Mouse (Mus musculus): ENCODE measurements around the gene Gm17617. TPM values are rescaled to one million over a fixed set of nuclear protein-coding genes. Genes with fewer than 3 reads are reported as not detected.

Gm17617 gene
- polyA plus RNA-seq, 2 experiments, result not detected

GRCm38 (mm10) chr13:55177903-55178496 is 44.7 kb upstream of the Gm17617 start:
- DNase-seq (ENCODE audit: low read depth in 3 of 3, low spot score in 3 of 3), result no peak

GRCm38 (mm10) chr13:55176265-55176664 is 42.9 kb upstream of the Gm17617 start:
- no peaks in the 10 kb centered on the region for H3K36me3 ChIP-seq (replicated peaks; ENCODE audit: control insufficient read depth, insufficient read depth, low read depth)
- DNase-seq (ENCODE audit: low read depth in 3 of 3, low spot score in 3 of 3) (no peak), ATAC-seq (ENCODE audit: insufficient read depth) (no peak)
- H3K9ac ChIP-seq (replicated peaks), result no peak overlapping the region
- TF ChIP-seq EP300 (IDR thresholded peaks at IDR 0.05; ENCODE audit: low read depth) (no peak), CTCF (IDR thresholded peaks at IDR 0.05; ENCODE audit: low read depth) (no peak)
- 50% methylated on average over 6 of the region's 6 CpGs for WGBS (ENCODE audit: insufficient replicate concordance)
- H3K4me1 ChIP-seq (replicated peaks; ENCODE audit: control insufficient read depth in 2 of 2, insufficient read depth in 2 of 2, low read length in 1 of 2), result peaks cover 0 to 2% of the 10 kb centered on the region in 2 experiments; a peak in 1 of 4 replicates
- no peak overlapping the region for H3K4me2 ChIP-seq (ENCODE audit: low read depth)
- no peaks in the 10 kb centered on the region for H3K9me3 ChIP-seq (ENCODE audit: control insufficient read depth, low read length)
- H3K4me3 ChIP-seq (ENCODE audit: insufficient read depth in 1 of 2, low read depth in 2 of 2, low read length in 2 of 2), result no peak overlapping the region
- H3K27me3 ChIP-seq (ENCODE audit: control insufficient read depth, insufficient read depth, low read length), result no peaks in the 10 kb centered on the region
- no peak overlapping the region for H3K27ac ChIP-seq

More at GRCm38 (mm10) chr13:55177903-55178496, 44.7 kb upstream of the Gm17617 start:
- Histone ChIP-seq H3K4me3 (ENCODE audit: insufficient read depth in 1 of 2, low read depth in 2 of 2, low read length in 2 of 2) (no peak overlapping the region), H3K4me1 (replicated peaks; ENCODE audit: control insufficient read depth in 2 of 2, insufficient read depth in 2 of 2, low read length in 1 of 2) (peaks cover 2 to 15% of the 10 kb centered on the region in 2 experiments; a peak in 3 of 4 replicates), H3K9ac (replicated peaks) (no peak overlapping the region), H3K27ac (no peak overlapping the region), H3K36me3 (replicated peaks; ENCODE audit: control insufficient read depth, insufficient read depth, low read depth) (no peaks in the 10 kb centered on the region), H3K9me3 (ENCODE audit: control insufficient read depth, low read length) (no peaks in the 10 kb centered on the region), H3K4me2 (ENCODE audit: low read depth) (no peak overlapping the region), H3K27me3 (ENCODE audit: control insufficient read depth, insufficient read depth, low read length) (no peaks in the 10 kb centered on the region)
- 63% methylated on average over 4 of the region's 4 CpGs for WGBS (ENCODE audit: insufficient replicate concordance)
- ATAC-seq (ENCODE audit: insufficient read depth), result no peak
- TF ChIP-seq EP300 (IDR thresholded peaks at IDR 0.05; ENCODE audit: low read depth) (no peak), CTCF (IDR thresholded peaks at IDR 0.05; ENCODE audit: low read depth) (peak; percentile 51)

DNA sequence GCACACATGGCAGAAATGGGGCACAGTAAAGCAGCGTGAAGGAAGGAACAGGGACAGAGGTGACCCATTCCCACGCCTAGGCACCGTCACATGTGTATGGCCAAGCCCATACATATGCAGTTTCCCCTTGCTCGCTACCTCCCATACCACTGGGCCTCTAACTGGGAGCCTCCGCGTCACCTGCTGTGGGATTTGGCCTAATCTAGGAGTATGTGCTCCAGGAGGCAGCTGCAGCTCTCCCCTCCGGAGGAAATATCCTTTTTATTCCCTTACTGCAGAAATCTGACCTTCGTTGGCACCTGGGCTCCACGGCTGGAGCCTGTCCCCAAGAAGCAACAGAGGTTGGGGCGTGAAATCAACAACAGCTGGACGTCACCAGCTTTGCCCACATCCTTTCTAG is 41.0 kb upstream of the Gm17617 start:
- TF ChIP-seq CTCF (IDR thresholded peaks at IDR 0.05; ENCODE audit: low read depth) (no peak), EP300 (IDR thresholded peaks at IDR 0.05; ENCODE audit: low read depth) (no peak)
- DNase-seq (ENCODE audit: low read depth in 3 of 3, low spot score in 3 of 3) (no peak), ATAC-seq (ENCODE audit: insufficient read depth) (no peak)

DNA sequence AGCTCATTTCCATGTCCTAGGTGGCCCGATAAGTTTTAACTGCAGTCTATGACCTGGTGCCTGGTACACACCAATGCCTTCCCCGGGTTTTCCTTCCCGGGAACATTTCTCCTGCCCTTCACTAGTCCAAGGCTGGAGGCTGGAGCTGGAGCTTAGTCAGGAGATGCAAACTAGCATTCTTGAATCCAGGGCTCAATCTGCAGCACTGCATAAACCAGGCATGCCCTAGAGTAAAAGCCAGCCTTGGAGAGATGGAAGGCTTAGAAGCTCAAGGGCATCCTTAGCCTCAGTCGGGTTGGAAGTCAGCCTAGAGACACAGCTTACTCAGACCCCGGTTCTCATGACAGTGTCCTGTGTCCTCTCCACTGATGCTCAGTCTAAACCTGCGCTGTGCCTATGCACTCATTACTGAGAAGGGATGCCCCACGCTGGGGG is 39.0 kb upstream of the Gm17617 start:
- H3K4me2 ChIP-seq (ENCODE audit: low read depth), result peak overlapping the region; percentile 29
- no peaks in the 10 kb centered on the region for H3K4me1 ChIP-seq (replicated peaks; ENCODE audit: control insufficient read depth in 2 of 2, insufficient read depth in 2 of 2, low read length in 1 of 2)
- no peak for DNase-seq (ENCODE audit: low read depth in 3 of 3, low spot score in 3 of 3)
- 38% methylated on average over 7 of the region's 7 CpGs for WGBS (ENCODE audit: insufficient replicate concordance)
- no peak for ATAC-seq (ENCODE audit: insufficient read depth)
- H3K27me3 ChIP-seq (ENCODE audit: control insufficient read depth, insufficient read depth, low read length), result no peaks in the 10 kb centered on the region
- no peak overlapping the region for H3K27ac ChIP-seq
- H3K4me3 ChIP-seq (ENCODE audit: insufficient read depth in 1 of 2, low read depth in 2 of 2, low read length in 2 of 2), result no peak overlapping the region
- H3K9me3 ChIP-seq (ENCODE audit: control insufficient read depth, low read length), result no peaks in the 10 kb centered on the region
- TF ChIP-seq CTCF (IDR thresholded peaks at IDR 0.05; ENCODE audit: low read depth) (no peak), EP300 (IDR thresholded peaks at IDR 0.05; ENCODE audit: low read depth) (no peak)
- H3K9ac ChIP-seq (replicated peaks), result no peak overlapping the region
- no peaks in the 10 kb centered on the region for H3K36me3 ChIP-seq (replicated peaks; ENCODE audit: control insufficient read depth, insufficient read depth, low read depth)

More for the DNA sequence above, 41.0 kb upstream of the Gm17617 start:
- Histone ChIP-seq H3K4me2 (ENCODE audit: low read depth) (no peak overlapping the region), H3K4me1 (replicated peaks; ENCODE audit: control insufficient read depth in 2 of 2, insufficient read depth in 2 of 2, low read length in 1 of 2) (no peaks in the 10 kb centered on the region), H3K9ac (replicated peaks) (no peak overlapping the region), H3K9me3 (ENCODE audit: control insufficient read depth, low read length) (no peaks in the 10 kb centered on the region), H3K4me3 (ENCODE audit: insufficient read depth in 1 of 2, low read depth in 2 of 2, low read length in 2 of 2) (no peak overlapping the region), H3K27me3 (ENCODE audit: control insufficient read depth, insufficient read depth, low read length) (no peaks in the 10 kb centered on the region), H3K27ac (no peak overlapping the region), H3K36me3 (replicated peaks; ENCODE audit: control insufficient read depth, insufficient read depth, low read depth) (no peaks in the 10 kb centered on the region)
- 67% methylated on average over 11 of the region's 11 CpGs for WGBS (ENCODE audit: insufficient replicate concordance)

DNA sequence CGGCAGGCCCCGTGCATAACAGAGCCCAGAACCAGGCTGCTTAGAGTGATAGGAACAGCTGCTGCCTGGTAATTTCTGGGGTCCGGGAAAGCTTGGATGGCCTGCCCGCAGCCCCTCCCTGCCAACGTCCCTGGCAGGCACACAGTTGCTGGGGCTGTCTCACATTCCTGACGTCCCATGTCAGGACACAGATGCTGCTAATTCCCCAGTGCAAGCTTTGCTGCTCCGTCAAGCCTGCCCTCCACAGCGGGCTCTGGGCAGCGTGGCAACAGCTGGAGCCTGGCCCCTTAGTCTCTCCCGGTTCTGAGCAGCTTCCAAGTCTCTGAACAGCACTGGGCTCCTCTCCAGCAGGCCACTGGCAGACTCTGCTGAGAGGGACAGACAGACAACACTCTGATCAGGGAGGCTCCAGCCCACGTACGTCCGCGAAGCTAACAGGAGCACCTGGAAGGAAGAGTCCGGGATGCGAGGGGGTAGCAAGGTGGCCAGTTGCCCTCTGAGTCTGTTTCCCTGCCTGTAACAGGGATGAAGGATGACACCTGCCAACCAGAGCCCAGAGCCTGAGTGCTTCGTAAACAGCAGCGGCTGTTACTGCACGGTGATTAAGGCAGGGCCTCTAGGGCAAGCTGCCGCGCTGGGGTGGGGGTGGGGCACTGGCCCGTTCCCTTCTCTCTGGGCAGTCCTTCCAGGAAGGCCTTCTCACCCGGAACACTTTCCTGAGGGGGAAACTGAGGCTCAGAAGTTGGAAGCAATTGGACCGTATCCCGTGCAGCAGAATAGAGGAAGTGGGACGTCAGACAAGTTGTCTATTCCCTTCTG is 38.4 kb upstream of the Gm17617 start:
- ATAC-seq (ENCODE audit: insufficient read depth), result no peak
- Histone ChIP-seq H3K27ac (no peak overlapping the region), H3K9me3 (ENCODE audit: control insufficient read depth, low read length) (no peaks in the 10 kb centered on the region), H3K4me3 (ENCODE audit: insufficient read depth in 1 of 2, low read depth in 2 of 2, low read length in 2 of 2) (no peak overlapping the region), H3K27me3 (ENCODE audit: control insufficient read depth, insufficient read depth, low read length) (no peaks in the 10 kb centered on the region), H3K36me3 (replicated peaks; ENCODE audit: control insufficient read depth, insufficient read depth, low read depth) (no peaks in the 10 kb centered on the region), H3K4me2 (ENCODE audit: low read depth) (peak overlapping the region; percentile 29), H3K4me1 (replicated peaks; ENCODE audit: control insufficient read depth in 2 of 2, insufficient read depth in 2 of 2, low read length in 1 of 2) (no peaks in the 10 kb centered on the region), H3K9ac (replicated peaks) (no peak overlapping the region)
- DNase-seq (ENCODE audit: low read depth in 3 of 3, low spot score in 3 of 3), result no peak
- TF ChIP-seq EP300 (IDR thresholded peaks at IDR 0.05; ENCODE audit: low read depth), result no peak
- TF ChIP-seq CTCF (IDR thresholded peaks at IDR 0.05; ENCODE audit: low read depth), result no peak
- 28% methylated on average over 26 of the region's 26 CpGs for WGBS (ENCODE audit: insufficient replicate concordance)

Measured in liver, embryonic 14.5 days (tissue).